Mouse (Mus musculus) kidney, adult 10 weeks (tissue): Measurements from ENCODE around the gene Gm4884. TPM values are rescaled to one million over a fixed set of nuclear protein-coding genes. Genes with fewer than 3 reads are reported as not detected.

Experiments used
- polyA plus RNA-seq: library from polyadenylated mRNA; stranded (reverse); fragments of 350-450 nt; fragmentation: Illumina TruSeq; extraction: RNeasy Lipid Tissue Mini Kit (QIAGEN cat#74804); gene quantifications from one replicate; pipeline ENCODE4 v1.2.3, GENCODE M21; 2014; ENCODE audit warnings: low read depth, low replicate concordance

Gene Gm4884
- polyA plus RNA-seq = not detected

DNA sequence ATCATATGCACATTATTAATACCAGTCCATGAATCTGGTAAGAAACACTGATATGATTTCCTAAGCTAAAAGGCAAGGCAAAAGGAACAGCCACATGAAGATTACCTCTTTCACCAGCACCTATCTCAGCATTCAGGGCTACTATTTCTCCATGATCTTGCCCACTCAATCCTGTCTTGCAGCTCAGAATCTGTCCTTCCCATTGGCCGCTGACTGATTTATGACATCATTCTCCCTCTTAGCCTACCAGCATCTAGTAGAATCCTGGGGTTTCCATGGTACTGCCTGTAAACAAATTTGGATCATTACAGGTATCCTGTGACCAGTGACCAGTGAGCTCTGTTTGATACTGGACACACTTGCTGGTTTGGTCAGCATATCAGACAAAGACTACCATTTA lies at the start of gene Gm4884:
Gene Gm4884 (plus strand): TSS at position 301 of the 400 bp plus-strand sequence.

DNA sequence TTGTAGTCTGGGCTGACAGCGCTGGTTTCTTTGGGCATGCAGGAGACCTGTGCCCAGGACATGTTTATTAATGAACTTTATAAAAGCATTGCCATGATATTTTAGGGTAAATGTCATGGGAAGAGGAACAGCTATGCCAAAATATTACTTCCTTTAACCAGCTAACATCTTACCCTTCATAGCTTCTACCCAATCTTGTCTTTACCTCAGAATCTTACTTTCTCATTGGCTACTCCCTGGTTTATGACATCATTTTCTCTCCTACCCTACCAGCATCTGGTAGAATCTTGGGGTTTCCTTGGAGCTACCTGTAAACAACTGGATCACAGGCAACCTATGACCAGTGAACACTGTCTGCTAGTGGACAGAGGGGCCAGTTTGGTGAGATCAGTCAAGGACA lies 45.3 kb upstream of the Gm4884 start, which contains the start of gene 4930433I11Rik:
Gene 4930433I11Rik (plus strand): TSS at position 301 of the 400 bp plus-strand sequence.

Other genes starting within 250 kb of the Gm4884 start
- gene Vstm2b, start 134.4 kb upstream of the Gm4884 start, polyA plus RNA-seq = not detected
- not detected for gene 4930433I11Rik, start 45.2 kb upstream of the Gm4884 start, polyA plus RNA-seq
- gene Gm5592, start 121.1 kb downstream of the Gm4884 start, polyA plus RNA-seq = not detected